Mouse (Mus musculus): ENCODE data around the gene Pfpl. TPM values are rescaled to one million over a fixed set of nuclear protein-coding genes. Genes with fewer than 3 reads are reported as not detected.

Gene Pfpl
- polyA plus RNA-seq, 1 experiment: not detected

GRCm38 (mm10) chr19:12463722-12464035 is 36.0 kb downstream of the Pfpl start:
- Histone ChIP-seq H3K27ac (ENCODE audit: insufficient read depth, low read length) (peak overlapping the region; percentile 65; the same call in 1 of the 2 replicates), H3K4me3 (ENCODE audit: extremely low read depth, insufficient read depth, insufficient read length) (peak overlapping the region; percentile 51), H3K36me3 (ENCODE audit: control insufficient read depth, insufficient read depth, low read length) (no peaks in the 10 kb centered on the region), H3K27me3 (ENCODE audit: control insufficient read depth, insufficient read depth, low read length) (no peaks in the 10 kb centered on the region), H3K4me1 (ENCODE audit: control insufficient read depth, insufficient read depth, insufficient read length) (no peaks in the 10 kb centered on the region; the same call in none of the 2 replicates)
- TF ChIP-seq CTCF (IDR thresholded peaks at IDR 0.05; ENCODE audit: extremely low read depth, insufficient read depth, insufficient read length, insufficient replicate concordance) (no peak), POLR2A (IDR thresholded peaks at IDR 0.05; ENCODE audit: low read depth, low read length) (no peak)
- DNase-seq (ENCODE audit: low read depth in 1 of 2, low spot score in 2 of 2): no peak
- WGBS: 36% methylated on average over 1 of the region's 1 CpGs

GRCm38 (mm10) chr19:12464127-12464526 is 36.4 kb downstream of the Pfpl start:
- no peaks in the 10 kb centered on the region for H3K36me3 ChIP-seq (ENCODE audit: control insufficient read depth, insufficient read depth, low read length)
- WGBS: 50% methylated on average over 5 of the region's 5 CpGs
- H3K4me1 ChIP-seq (ENCODE audit: control insufficient read depth, insufficient read depth, insufficient read length): no peaks in the 10 kb centered on the region; the same call in 1 of the 2 replicates
- H3K27me3 ChIP-seq (ENCODE audit: control insufficient read depth, insufficient read depth, low read length): no peaks in the 10 kb centered on the region
- H3K27ac ChIP-seq (ENCODE audit: insufficient read depth, low read length): no peak overlapping the region; the same call in 1 of the 2 replicates
- peak overlapping the region; percentile 14; the same call in 1 of the 2 replicates for H3K4me3 ChIP-seq (ENCODE audit: extremely low read depth, insufficient read depth, insufficient read length)
- no peak for DNase-seq (ENCODE audit: low read depth in 1 of 2, low spot score in 2 of 2)
- TF ChIP-seq CTCF (IDR thresholded peaks at IDR 0.05; ENCODE audit: extremely low read depth, insufficient read depth, insufficient read length, insufficient replicate concordance) (no peak), POLR2A (IDR thresholded peaks at IDR 0.05; ENCODE audit: low read depth, low read length) (no peak)

GRCm38 (mm10) chr19:12464674-12465073 is 37.0 kb downstream of the Pfpl start:
- no peaks in the 10 kb centered on the region; the same call in 1 of the 2 replicates for H3K4me1 ChIP-seq (ENCODE audit: control insufficient read depth, insufficient read depth, insufficient read length)
- TF ChIP-seq CTCF (IDR thresholded peaks at IDR 0.05; ENCODE audit: extremely low read depth, insufficient read depth, insufficient read length, insufficient replicate concordance) (no peak), POLR2A (IDR thresholded peaks at IDR 0.05; ENCODE audit: low read depth, low read length) (no peak)
- no peaks in the 10 kb centered on the region for H3K27me3 ChIP-seq (ENCODE audit: control insufficient read depth, insufficient read depth, low read length)
- no peak for DNase-seq (ENCODE audit: low read depth in 1 of 2, low spot score in 2 of 2)
- 61% methylated on average over 4 of the region's 4 CpGs for WGBS
- no peak overlapping the region for H3K27ac ChIP-seq (ENCODE audit: insufficient read depth, low read length)
- H3K4me3 ChIP-seq (ENCODE audit: extremely low read depth, insufficient read depth, insufficient read length): 0 out of 2 replicates have a peak overlapping the region, but pooled peaks have one; percentile 6
- H3K36me3 ChIP-seq (ENCODE audit: control insufficient read depth, insufficient read depth, low read length): no peaks in the 10 kb centered on the region

- Histone ChIP-seq H3K27ac (ENCODE audit: insufficient read depth, low read length) (no peak overlapping the region), H3K4me3 (ENCODE audit: extremely low read depth, insufficient read depth, insufficient read length) (no peak overlapping the region), H3K4me1 (ENCODE audit: control insufficient read depth, insufficient read depth, insufficient read length) (no peaks in the 10 kb centered on the region; the same call in 1 of the 2 replicates), H3K36me3 (ENCODE audit: control insufficient read depth, insufficient read depth, low read length) (no peaks in the 10 kb centered on the region), H3K27me3 (ENCODE audit: control insufficient read depth, insufficient read depth, low read length) (no peaks in the 10 kb centered on the region)
- no peak for DNase-seq (ENCODE audit: low read depth in 1 of 2, low spot score in 2 of 2)
- WGBS: 84% methylated on average over 10 of the region's 10 CpGs
- TF ChIP-seq CTCF (IDR thresholded peaks at IDR 0.05; ENCODE audit: extremely low read depth, insufficient read depth, insufficient read length, insufficient replicate concordance) (no peak), POLR2A (IDR thresholded peaks at IDR 0.05; ENCODE audit: low read depth, low read length) (no peak)
These were observed 37.9 kb downstream of the Pfpl start for GRCm38 (mm10) chr19:12465530-12466144.

GRCm38 (mm10) chr19:12466204-12466603 is 38.5 kb downstream of the Pfpl start:
- Histone ChIP-seq H3K27me3 (ENCODE audit: control insufficient read depth, insufficient read depth, low read length) (no peaks in the 10 kb centered on the region), H3K27ac (ENCODE audit: insufficient read depth, low read length) (no peak overlapping the region), H3K4me3 (ENCODE audit: extremely low read depth, insufficient read depth, insufficient read length) (no peak overlapping the region), H3K4me1 (ENCODE audit: control insufficient read depth, insufficient read depth, insufficient read length) (no peaks in the 10 kb centered on the region; the same call in 1 of the 2 replicates), H3K36me3 (ENCODE audit: control insufficient read depth, insufficient read depth, low read length) (no peaks in the 10 kb centered on the region)
- 15% methylated on average over 7 of the region's 7 CpGs for WGBS
- peak in 1 of 2 experiments; percentile 60 for DNase-seq (ENCODE audit: low read depth in 1 of 2, low spot score in 2 of 2)
- peak; percentile 77; the same call in 1 of the 2 replicates for TF ChIP-seq CTCF (IDR thresholded peaks at IDR 0.05; ENCODE audit: extremely low read depth, insufficient read depth, insufficient read length, insufficient replicate concordance)
- TF ChIP-seq POLR2A (IDR thresholded peaks at IDR 0.05; ENCODE audit: low read depth, low read length): no peak

- 81% methylated on average over 5 of the region's 5 CpGs for WGBS
- Histone ChIP-seq H3K36me3 (ENCODE audit: control insufficient read depth, insufficient read depth, low read length) (no peaks in the 10 kb centered on the region), H3K4me1 (ENCODE audit: control insufficient read depth, insufficient read depth, insufficient read length) (peaks cover 3% of the 10 kb centered on the region; the same call in 1 of the 2 replicates), H3K27ac (ENCODE audit: insufficient read depth, low read length) (no peak overlapping the region), H3K4me3 (ENCODE audit: extremely low read depth, insufficient read depth, insufficient read length) (no peak overlapping the region), H3K27me3 (ENCODE audit: control insufficient read depth, insufficient read depth, low read length) (no peaks in the 10 kb centered on the region)
- peak in 1 of 2 experiments; percentile 31 for DNase-seq (ENCODE audit: low read depth in 1 of 2, low spot score in 2 of 2)
- TF ChIP-seq POLR2A (IDR thresholded peaks at IDR 0.05; ENCODE audit: low read depth, low read length) (no peak), CTCF (IDR thresholded peaks at IDR 0.05; ENCODE audit: extremely low read depth, insufficient read depth, insufficient read length, insufficient replicate concordance) (no peak)
These were observed 39.7 kb downstream of the Pfpl start for GRCm38 (mm10) chr19:12467436-12467835.

GRCm38 (mm10) chr19:12471866-12472265 is 44.2 kb downstream of the Pfpl start:
- H3K4me1 ChIP-seq (ENCODE audit: control insufficient read depth, insufficient read depth, insufficient read length): peaks cover 26% of the 10 kb centered on the region; the same call in 1 of the 2 replicates
- H3K36me3 ChIP-seq (ENCODE audit: control insufficient read depth, insufficient read depth, low read length): no peaks in the 10 kb centered on the region
- no peaks in the 10 kb centered on the region for H3K27me3 ChIP-seq (ENCODE audit: control insufficient read depth, insufficient read depth, low read length)
- WGBS: 36% methylated on average over 3 of the region's 3 CpGs
- TF ChIP-seq POLR2A (IDR thresholded peaks at IDR 0.05; ENCODE audit: low read depth, low read length): no peak
- TF ChIP-seq CTCF (IDR thresholded peaks at IDR 0.05; ENCODE audit: extremely low read depth, insufficient read depth, insufficient read length, insufficient replicate concordance): no peak
- H3K4me3 ChIP-seq (ENCODE audit: extremely low read depth, insufficient read depth, insufficient read length): no peak overlapping the region
- no peak for DNase-seq (ENCODE audit: low read depth in 1 of 2, low spot score in 2 of 2)
- peak overlapping the region; percentile 71 for H3K27ac ChIP-seq (ENCODE audit: insufficient read depth, low read length)

All from spleen, adult 2 months (tissue).